ENCODE assay signal across 16 mouse cellular contexts in genomic region chr12:54080996-54081395, GRCm38 (mm10).
"Had no signal": no experiment of that assay in that cellular context is flagged by ENCODE, and none has a peak within 500 bp of the region (broad histone marks: within the 10 kb centered on the region; RNA-seq: fewer than 3 reads in every experiment).

No protein-coding gene starts in this region.

- DNase-seq: heart, postnatal 10 days; heart, postnatal 14 days; heart, postnatal 36 days; heart, postnatal 4 days; kidney, adult 11 months; kidney, adult 18-20 months; kidney, adult 2 months; kidney, adult 8-10 months; kidney, adult 9 months; kidney, postnatal 10 days; kidney, postnatal 14 days; kidney, postnatal 25 days; kidney, postnatal 36 days; kidney, postnatal 4 days; layer of hippocampus, adult 9-11 months; layer of hippocampus, postnatal 36 days had no signal
